Mouse (Mus musculus) neural tube, embryonic 14.5 days (tissue): ENCODE results near the gene Taar8c. TPM values are rescaled to one million over a fixed set of nuclear protein-coding genes. Genes with fewer than 3 reads are reported as not detected.
"Not testable (repeated sequence)": the region's sequence is repeated elsewhere in the genome, so short reads cannot be mapped to it uniquely, and the experiment has no call there.

Experiments used
- ATAC-seq: fragments of 200-750 bp; cut with Nextera tagmentation; 2 replicates; pipeline ENCODE4 v1.8.0; 2017; ENCODE audit warnings: low read depth, mild to moderate bottlenecking, moderate TSS enrichment, moderate library complexity
- H3K27ac ChIP-seq: fragments of 300-500 bp; sonication (generic); 2 replicates; pipeline ENCODE4 v1.5.1; 2014; ENCODE audit warnings: low read depth, mild to moderate bottlenecking, control low read depth, low read length, moderate library complexity, mixed read lengths
- H3K27me3 ChIP-seq: fragments of 300-500 bp; sonication (generic); 2 replicates; pipeline ENCODE4 v1.6.1; 2014; ENCODE audit warnings: low read length; ENCODE audit not compliant: control insufficient read depth, insufficient read depth
- H3K36me3 ChIP-seq: fragments of 300-500 bp; sonication (generic); 2 replicates; pipeline ENCODE4 v1.6.1; 2014; ENCODE audit warnings: low read length, mixed read lengths; ENCODE audit not compliant: control insufficient read depth, insufficient read depth
- H3K4me1 ChIP-seq: fragments of 300-500 bp; sonication (generic); 2 replicates; pipeline ENCODE4 v1.6.1; 2014; ENCODE audit warnings: low read length; ENCODE audit not compliant: control insufficient read depth, insufficient read depth
- H3K4me2 ChIP-seq: fragments of 300-500 bp; sonication (generic); 2 replicates; pipeline ENCODE4 v1.6.1; 2014; ENCODE audit warnings: mild to moderate bottlenecking, low read depth, low read length, control low read depth
- H3K4me3 ChIP-seq: fragments of 300-500 bp; sonication (generic); 2 replicates; pipeline ENCODE4 v1.5.1; 2014; ENCODE audit warnings: low read depth, low read length, control low read depth, mixed read lengths
- H3K9ac ChIP-seq: fragments of 300-500 bp; sonication (generic); replicated peaks from 2 replicates; pipeline ENCODE4 v1.6.1; 2014; ENCODE audit warnings: low read depth, mild to moderate bottlenecking, control low read depth, low read length, mixed read lengths
- H3K9me3 ChIP-seq: fragments of 300-500 bp; sonication (generic); 2 replicates; pipeline ENCODE4 v1.6.1; 2016; ENCODE audit warnings: low read length; ENCODE audit not compliant: control insufficient read depth
- WGBS: fragments of 180-500 bp; shearing (Covaris S2); extraction: QIAGEN DNeasy Blood & Tissue Kit; methylation state at CpG from one replicate; pipeline ENCODE4 v1.1.7; 2014; 5-methylcytosine and 5-hydroxymethylcytosine counted together
- polyA plus RNA-seq: library from polyadenylated mRNA; unstranded; fragments of >200 nt; fragmentation: Nextera tagmentation; extraction: Ambion mirVana; gene quantifications from 2 replicates; pipeline ENCODE4 v1.2.1, GENCODE M21; 2014

The Taar8c gene
- polyA plus RNA-seq, result not detected in 2 replicates

- H3K27me3 ChIP-seq, H3K36me3 ChIP-seq, H3K9me3 ChIP-seq, H3K27ac ChIP-seq, H3K9ac ChIP-seq, ATAC-seq, H3K4me2 ChIP-seq, H3K4me3 ChIP-seq, H3K4me1 ChIP-seq: not testable (repeated sequence)
- 81% methylated on average over 1 of the region's 3 CpGs for WGBS
Observed at GRCm38 (mm10) chr10:24101812-24102211, at the start of gene Taar8c. Taar8c (minus strand) TSS chr10:24101912.

GRCm38 (mm10) chr10:24150086-24150485, 48.4 kb upstream of the Taar8c start:
- Histone ChIP-seq H3K27me3 (no peaks in the 10 kb centered on the region), H3K36me3 (peaks cover 1% of the 10 kb centered on the region; the same call in 1 of the 2 replicates), H3K4me1 (peaks cover 9% of the 10 kb centered on the region), H3K27ac (no peak overlapping the region), H3K9ac (peak overlapping the region; percentile 28; the same call in 1 of the 2 replicates), H3K4me3 (peak overlapping the region; percentile 69), H3K4me2 (peak overlapping the region; percentile 62), H3K9me3 (no peaks in the 10 kb centered on the region)
- WGBS, result 36% methylated on average over 7 of the region's 7 CpGs
- no peak for ATAC-seq

GRCm38 (mm10) chr10:24149135-24149781, 47.5 kb upstream of the Taar8c start, which contains the start of gene Stx7:
Stx7 (plus strand) TSS chr10:24149302.
- peak within 1 kb of the TSS; percentile 52 for H3K27ac ChIP-seq
- H3K27me3 ChIP-seq, result no peaks in the 10 kb centered on the region
- ATAC-seq, result peak; percentile 99
- H3K9ac ChIP-seq, result peak within 1 kb of the TSS; percentile 86
- H3K9me3 ChIP-seq, result no peaks in the 10 kb centered on the region
- H3K36me3 ChIP-seq, result no peaks in the 10 kb centered on the region
- peaks cover 9% of the 10 kb centered on the region for H3K4me1 ChIP-seq
- WGBS, result 1% methylated on average over 43 of the region's 45 CpGs
- H3K4me3 ChIP-seq, result peak within 1 kb of the TSS; percentile 69
- peak within 1 kb of the TSS; percentile 62 for H3K4me2 ChIP-seq

- Histone ChIP-seq H3K9ac (no peak overlapping the region), H3K36me3 (no peaks in the 10 kb centered on the region), H3K4me2 (no peak overlapping the region), H3K4me3 (no peak overlapping the region), H3K4me1 (no peaks in the 10 kb centered on the region), H3K27ac (no peak overlapping the region), H3K27me3 (no peaks in the 10 kb centered on the region), H3K9me3 (no peaks in the 10 kb centered on the region)
- no peak for ATAC-seq
- WGBS, result 89% methylated on average over 3 of the region's 3 CpGs
Observed at GRCm38 (mm10) chr10:24142735-24143134, 41.0 kb upstream of the Taar8c start.

GRCm38 (mm10) chr10:24138623-24139261, 37.0 kb upstream of the Taar8c start:
- Histone ChIP-seq H3K9ac (no peak overlapping the region), H3K4me1 (no peaks in the 10 kb centered on the region), H3K36me3 (no peaks in the 10 kb centered on the region), H3K27me3 (no peaks in the 10 kb centered on the region), H3K4me3 (no peak overlapping the region), H3K4me2 (no peak overlapping the region), H3K27ac (no peak overlapping the region), H3K9me3 (no peaks in the 10 kb centered on the region)
- ATAC-seq, result no peak
- WGBS, result 90% methylated on average over 2 of the region's 2 CpGs

GRCm38 (mm10) chr10:24134071-24134645, 32.4 kb upstream of the Taar8c start:
- Histone ChIP-seq H3K9me3 (no peaks in the 10 kb centered on the region), H3K27me3 (no peaks in the 10 kb centered on the region), H3K36me3 (no peaks in the 10 kb centered on the region), H3K4me1 (no peaks in the 10 kb centered on the region), H3K9ac (no peak overlapping the region), H3K4me2 (no peak overlapping the region), H3K4me3 (no peak overlapping the region), H3K27ac (no peak overlapping the region)
- WGBS, result 68% methylated on average over 7 of the region's 7 CpGs
- no peak for ATAC-seq

GRCm38 (mm10) chr10:24133132-24133531, 31.4 kb upstream of the Taar8c start:
- Histone ChIP-seq H3K4me2 (no peak overlapping the region), H3K36me3 (no peaks in the 10 kb centered on the region), H3K4me3 (no peak overlapping the region), H3K27ac (no peak overlapping the region), H3K4me1 (no peaks in the 10 kb centered on the region), H3K27me3 (no peaks in the 10 kb centered on the region), H3K9ac (no peak overlapping the region), H3K9me3 (no peaks in the 10 kb centered on the region)
- WGBS, result 63% methylated on average over 2 of the region's 2 CpGs
- no peak for ATAC-seq

- no peak overlapping the region for H3K9ac ChIP-seq
- H3K4me3 ChIP-seq, result no peak overlapping the region
- H3K9me3 ChIP-seq, result no peaks in the 10 kb centered on the region
- WGBS, result 22% methylated on average over 5 of the region's 5 CpGs
- no peaks in the 10 kb centered on the region for H3K27me3 ChIP-seq
- no peak for ATAC-seq
- no peak overlapping the region for H3K27ac ChIP-seq
- no peaks in the 10 kb centered on the region for H3K4me1 ChIP-seq
- no peak overlapping the region for H3K4me2 ChIP-seq
- no peaks in the 10 kb centered on the region for H3K36me3 ChIP-seq
Observed at GRCm38 (mm10) chr10:24132273-24132672, 30.6 kb upstream of the Taar8c start.
